Mouse (Mus musculus) G1E (cell line): ENCODE results near the gene Dnttip1.

Experiments used
- CTCF ChIP-seq: IDR thresholded peaks from 2 replicates; pipeline ENCODE4 v1.5.1; 2012; ENCODE audit warnings: low read depth, low read length, inconsistent platforms, mixed read lengths
- GATA1 ChIP-seq: IDR thresholded peaks from 2 replicates; pipeline ENCODE4 v1.6.1; 2012; ENCODE audit warnings: borderline replicate concordance, low read length, inconsistent platforms, mixed read lengths
- GATA2 ChIP-seq: IDR thresholded peaks from 2 replicates; pipeline ENCODE4 v1.6.1; 2012; ENCODE audit warnings: low read depth, low read length, inconsistent platforms, borderline replicate concordance
- POLR2AphosphoS5 ChIP-seq: IDR thresholded peaks from 2 replicates; pipeline ENCODE4 v1.6.1; 2012; ENCODE audit warnings: low read depth, low read length, inconsistent platforms; ENCODE audit not compliant: insufficient replicate concordance

DNA sequence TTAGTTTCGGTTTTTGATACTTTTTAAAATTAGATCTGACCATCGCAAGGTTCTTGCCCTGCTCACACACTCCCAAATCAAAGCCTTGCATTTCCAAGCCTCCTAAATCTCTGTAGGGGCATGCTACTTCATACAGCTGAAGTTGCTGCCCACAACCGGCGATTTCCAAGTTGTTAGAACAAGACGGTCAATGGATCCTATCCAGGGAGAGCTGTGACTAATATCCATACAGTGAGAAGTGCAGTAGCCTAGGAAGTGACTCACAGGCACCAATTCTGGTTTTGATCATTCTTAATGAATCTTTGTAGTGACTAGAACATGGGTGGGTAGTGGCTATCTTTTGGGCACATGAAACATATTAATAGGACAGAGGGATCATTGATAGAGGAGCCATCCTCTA lies 44.0 kb upstream of the Dnttip1 start:
- TF ChIP-seq CTCF (no peak), POLR2AphosphoS5 (no peak), GATA2 (no peak), GATA1 (no peak)
